8 mouse cellular contexts compared by ENCODE assay signal in genomic region chr9:44567338-44568082, GRCm38 (mm10). TPM values are rescaled to one million over a fixed set of nuclear protein-coding genes. Genes with fewer than 3 reads are reported as not detected.
DNase-seq lines count a peak whose midpoint lies in the region; ATAC-seq lines count a peak whose summit lies in the region.
"Had no signal": no experiment of that assay in that cellular context is flagged by ENCODE, and none has a peak within 500 bp of the region (broad histone marks: within the 10 kb centered on the region; RNA-seq: fewer than 3 reads in every experiment).

No protein-coding gene starts in this region.

- H3K36me3 ChIP-seq in hindbrain, embryonic 16.5 days (ENCODE audit: control insufficient read depth, insufficient read depth, low read length), result no peaks in the 10 kb centered on the region
- H3K36me3 ChIP-seq in forebrain, embryonic 11.5 days (ENCODE audit: control insufficient read depth, insufficient read depth, low read length), result no peaks in the 10 kb centered on the region
- H3K36me3 ChIP-seq: embryonic facial prominence, embryonic 15.5 days had no signal

- H3K27ac ChIP-seq in hindbrain, embryonic 16.5 days (ENCODE audit: low read depth, low read length), result no peak overlapping the region
- H3K27ac ChIP-seq in forebrain, embryonic 11.5 days (ENCODE audit: low read depth, low read length), result no peak overlapping the region
- H3K27ac ChIP-seq: embryonic facial prominence, embryonic 15.5 days had no signal

- peak; percentile 71 for DNase-seq in 3T3-L1 (ENCODE audit: low read depth, low spot score)
- DNase-seq in A20 (ENCODE audit: low read depth, low spot score), result peak; percentile 76
- peak; percentile 18 to 43 for DNase-seq in cerebellum, postnatal 14 days
- peak; percentile 67 to 78 for DNase-seq in lung, adult 18-20 months
- no peak for DNase-seq in ovary, postnatal 36 days (ENCODE audit: low spot score)
- no peak for DNase-seq in forebrain, embryonic 11.5 days (ENCODE audit: low spot score)

- H3K4me1 ChIP-seq in hindbrain, embryonic 16.5 days (ENCODE audit: control insufficient read depth, insufficient read depth, low read depth, low read length), result no peaks in the 10 kb centered on the region
- no peaks in the 10 kb centered on the region for H3K4me1 ChIP-seq in forebrain, embryonic 11.5 days (replicated peaks; ENCODE audit: control insufficient read depth, insufficient read depth, low read length)
- H3K4me1 ChIP-seq: embryonic facial prominence, embryonic 15.5 days had no signal

- no peaks in the 10 kb centered on the region for H3K9me3 ChIP-seq in hindbrain, embryonic 16.5 days (ENCODE audit: control insufficient read depth, low read length)
- H3K9me3 ChIP-seq in forebrain, embryonic 11.5 days (ENCODE audit: control insufficient read depth, low read length), result no peaks in the 10 kb centered on the region
- H3K9me3 ChIP-seq: embryonic facial prominence, embryonic 15.5 days had no signal

- no peak overlapping the region for H3K4me3 ChIP-seq in hindbrain, embryonic 16.5 days (ENCODE audit: low read length)
- no peak overlapping the region for H3K4me3 ChIP-seq in forebrain, embryonic 11.5 days (ENCODE audit: low read depth, low read length)
- H3K4me3 ChIP-seq: embryonic facial prominence, embryonic 15.5 days had no signal

- ATAC-seq in hindbrain, embryonic 16.5 days, result no peak
- ATAC-seq in forebrain, embryonic 11.5 days (replicated peaks; ENCODE audit: low FRiP score), result no peak

- WGBS in hindbrain, embryonic 16.5 days, result 78% methylated on average over 9 of the region's 9 CpGs
- 81% methylated on average over 9 of the region's 9 CpGs for WGBS in forebrain, embryonic 11.5 days

- no peak overlapping the region for H3K4me2 ChIP-seq in hindbrain, embryonic 16.5 days (ENCODE audit: low read length)
- H3K4me2 ChIP-seq in forebrain, embryonic 11.5 days (ENCODE audit: low read depth, low read length, severe bottlenecking), result no peak overlapping the region
- H3K4me2 ChIP-seq: embryonic facial prominence, embryonic 15.5 days had no signal

- no peaks in the 10 kb centered on the region for H3K27me3 ChIP-seq in hindbrain, embryonic 16.5 days (replicated peaks; ENCODE audit: control insufficient read depth, insufficient read depth, low read length)
- H3K27me3 ChIP-seq in forebrain, embryonic 11.5 days (ENCODE audit: control insufficient read depth, insufficient read depth, low read length), result no peaks in the 10 kb centered on the region
- H3K27me3 ChIP-seq: embryonic facial prominence, embryonic 15.5 days had no signal

- H3K9ac ChIP-seq in hindbrain, embryonic 16.5 days (ENCODE audit: low read depth, low read length), result no peak overlapping the region
- H3K9ac ChIP-seq in forebrain, embryonic 11.5 days (ENCODE audit: low read length), result no peak overlapping the region
- H3K9ac ChIP-seq: embryonic facial prominence, embryonic 15.5 days had no signal

RNA-seq across cellular contexts. Expression of gene Cxcr5, which starts 5.8 kb away (rescaled TPM):
- polyA plus RNA-seq in hindbrain, embryonic 16.5 days (2015; fragmentation: Nextera tagmentation; extraction: Ambion mirVana), result not detected in 2 replicates
- 0.09 TPM in 1 of 2 replicates, not detected in the other for polyA plus RNA-seq in forebrain, embryonic 11.5 days (2014; fragmentation: Nextera tagmentation; extraction: Ambion mirVana)

RNA-seq across cellular contexts. Expression of gene Ddx6, which starts 37.2 kb away (rescaled TPM):
- 12.5 and 14.6 TPM in 2 replicates for polyA plus RNA-seq in hindbrain, embryonic 16.5 days (2015; fragmentation: Nextera tagmentation; extraction: Ambion mirVana)
- polyA plus RNA-seq in forebrain, embryonic 11.5 days (2014; fragmentation: Nextera tagmentation; extraction: Ambion mirVana), result 16.2 and 17.2 TPM in 2 replicates

Comparison
In these comparisons a context has a peak if more than half of its experiments do, and no peak if none do; other contexts are left out.
1. DNase-seq: peak in 3T3-L1 (single experiment), A20 (single experiment), cerebellum, postnatal 14 days (2 of 2) and lung, adult 18-20 months (2 of 2); none in ovary, postnatal 36 days (single experiment) and forebrain, embryonic 11.5 days (single experiment).